Mouse (Mus musculus) embryo, embryonic 9.5 days (tissue): ENCODE measurements around the gene Amot.

Source experiments
- DNase-seq: peaks from one replicate; pipeline ENCODE4 v3.0.0-alpha.2; 2017; ENCODE audit errors: extremely low spot score

Gene Amot

GRCm38 (mm10) chrX:145504717-145505415, at the start of gene Amot:
Gene Amot, minus strand, starts transcription at chrX:145505181.
- DNase-seq = peak; percentile 87

- no peak for DNase-seq
These were observed 40.1 kb upstream of the Amot start for GRCm38 (mm10) chrX:145545060-145545459.

GRCm38 (mm10) chrX:145543602-145544490, 38.9 kb upstream of the Amot start:
- DNase-seq = no peak

- no peak for DNase-seq
These were observed 36.1 kb upstream of the Amot start for GRCm38 (mm10) chrX:145541050-145541449.

- no peak for DNase-seq
These were observed 35.3 kb upstream of the Amot start for GRCm38 (mm10) chrX:145540321-145540720.

- DNase-seq = no peak
These were observed 24.6 kb upstream of the Amot start for GRCm38 (mm10) chrX:145529602-145530001.

GRCm38 (mm10) chrX:145516322-145517066, 11.5 kb upstream of the Amot start:
- no peak for DNase-seq

GRCm38 (mm10) chrX:145515498-145516158, 10.6 kb upstream of the Amot start:
- DNase-seq = no peak

- no peak for DNase-seq
These were observed 5.7 kb upstream of the Amot start for GRCm38 (mm10) chrX:145510675-145511074.

- peak; percentile 70 for DNase-seq
These were observed 648 bp upstream of the Amot start for GRCm38 (mm10) chrX:145505457-145506201.

- no peak for DNase-seq
These were observed 3.2 kb downstream of the Amot start for GRCm38 (mm10) chrX:145501666-145502355.

- DNase-seq = no peak
These were observed 5.9 kb downstream of the Amot start for GRCm38 (mm10) chrX:145499101-145499500.

- DNase-seq = no peak
These were observed 6.3 kb downstream of the Amot start for GRCm38 (mm10) chrX:145498691-145499090.

- DNase-seq = no peak
These were observed 7.5 kb downstream of the Amot start for GRCm38 (mm10) chrX:145497486-145497885.

- DNase-seq = no peak
These were observed 9.6 kb downstream of the Amot start for GRCm38 (mm10) chrX:145495381-145495780.

- no peak for DNase-seq
These were observed 14.2 kb downstream of the Amot start for GRCm38 (mm10) chrX:145490821-145491220.

- no peak for DNase-seq
These were observed 14.6 kb downstream of the Amot start for GRCm38 (mm10) chrX:145490417-145490816.

- DNase-seq = no peak
These were observed 15.0 kb downstream of the Amot start for GRCm38 (mm10) chrX:145489950-145490349.

- no peak for DNase-seq
These were observed 19.5 kb downstream of the Amot start for GRCm38 (mm10) chrX:145485495-145485894.

GRCm38 (mm10) chrX:145483486-145484055, 21.4 kb downstream of the Amot start:
- DNase-seq = no peak
